ENCODE assay signal across 11 mouse cellular contexts in the genomic region with DNA sequence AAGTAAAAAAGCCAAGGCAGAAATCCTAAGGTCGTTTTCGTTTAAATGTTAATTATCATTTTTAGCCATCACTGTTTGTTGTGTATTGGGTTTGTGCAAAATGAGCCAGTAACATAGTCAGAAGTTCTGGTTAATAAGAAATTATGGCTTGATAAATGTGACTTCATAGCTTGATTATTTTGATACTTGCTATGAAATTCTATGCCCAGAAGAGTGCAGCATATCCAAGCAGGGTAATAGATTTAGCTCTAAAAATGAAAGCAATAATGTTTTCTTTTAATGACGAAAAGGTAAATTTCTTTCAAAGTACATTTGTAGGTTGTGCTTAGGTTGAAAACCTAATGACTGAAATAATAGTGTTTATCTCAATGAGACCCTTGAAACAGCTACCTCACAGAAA. TPM values are rescaled to one million over a fixed set of nuclear protein-coding genes. Genes with fewer than 3 reads are reported as not detected.
DNase-seq lines count a peak whose midpoint lies in the region; ATAC-seq and TF ChIP-seq lines count a peak whose summit lies in the region.
"Had no signal": no experiment of that assay in that cellular context is flagged by ENCODE, and none has a peak within 500 bp of the region (broad histone marks: within the 10 kb centered on the region; RNA-seq: fewer than 3 reads in every experiment).

No protein-coding gene starts in this region.

- peak; percentile 22; the same call in 1 of the 2 replicates for TF ChIP-seq CTCF in lung, postnatal 0 days (IDR thresholded peaks at IDR 0.05)
- TF ChIP-seq CTCF in cortical plate, adult 2 months (IDR thresholded peaks at IDR 0.05; ENCODE audit: extremely low read depth, insufficient read depth, low read length), result no peak

- no peak overlapping the region for H3K9ac ChIP-seq in hindbrain, embryonic 14.5 days
- no peak overlapping the region for H3K9ac ChIP-seq in hindbrain, embryonic 11.5 days (ENCODE audit: low read depth, low read length)
- no peak overlapping the region for H3K9ac ChIP-seq in lung, postnatal 0 days (replicated peaks; ENCODE audit: low read depth)

- H3K9me3 ChIP-seq in hindbrain, embryonic 14.5 days (ENCODE audit: control insufficient read depth, low read length), result no peaks in the 10 kb centered on the region
- no peaks in the 10 kb centered on the region for H3K9me3 ChIP-seq in hindbrain, embryonic 11.5 days (ENCODE audit: control insufficient read depth, low read length)
- H3K9me3 ChIP-seq in lung, postnatal 0 days (ENCODE audit: low read length), result no peaks in the 10 kb centered on the region
- H3K9me3 ChIP-seq: forebrain, embryonic 10.5 days; midbrain, embryonic 10.5 days had no signal

- no peak overlapping the region for H3K27ac ChIP-seq in hindbrain, embryonic 14.5 days
- no peak overlapping the region for H3K27ac ChIP-seq in hindbrain, embryonic 11.5 days (ENCODE audit: low read depth, low read length)
- no peak overlapping the region for H3K27ac ChIP-seq in lung, postnatal 0 days (ENCODE audit: low read length)
- H3K27ac ChIP-seq in cortical plate, adult 2 months (ENCODE audit: insufficient read depth, low read length), result no peak overlapping the region
- H3K27ac ChIP-seq: forebrain, embryonic 10.5 days; liver, embryonic 14.5 days; midbrain, embryonic 10.5 days had no signal

- 64% methylated on average over 3 of the region's 3 CpGs for WGBS in hindbrain, embryonic 14.5 days
- WGBS in hindbrain, embryonic 11.5 days, result 62% methylated on average over 3 of the region's 3 CpGs
- 59% methylated on average over 3 of the region's 3 CpGs for WGBS in lung, postnatal 0 days

- no peak for TF ChIP-seq POLR2A in cortical plate, adult 2 months (IDR thresholded peaks at IDR 0.05; ENCODE audit: extremely low read depth, insufficient read depth, low read length)

- H3K4me1 ChIP-seq in hindbrain, embryonic 14.5 days (replicated peaks; ENCODE audit: control insufficient read depth, insufficient read depth, low read length), result peaks cover 12% of the 10 kb centered on the region; the same call in 1 of the 2 replicates
- 0 out of 2 replicates have a peak, but pooled peaks cover 2% of the 10 kb centered on the region for H3K4me1 ChIP-seq in hindbrain, embryonic 11.5 days (replicated peaks; ENCODE audit: control insufficient read depth, insufficient read depth, low read length)
- peaks cover 10% of the 10 kb centered on the region for H3K4me1 ChIP-seq in lung, postnatal 0 days (ENCODE audit: insufficient read depth, low read depth, low read length)
- peaks cover 2% of the 10 kb centered on the region; the same call in 1 of the 2 replicates for H3K4me1 ChIP-seq in cortical plate, adult 2 months (ENCODE audit: control insufficient read depth, insufficient read depth, low read length)

- H3K27me3 ChIP-seq in hindbrain, embryonic 14.5 days (ENCODE audit: control insufficient read depth, insufficient read depth, low read length), result peaks cover 14% of the 10 kb centered on the region
- peaks cover 3% of the 10 kb centered on the region; the same call in 1 of the 2 replicates for H3K27me3 ChIP-seq in hindbrain, embryonic 11.5 days (ENCODE audit: control insufficient read depth, insufficient read depth, low read length)
- H3K27me3 ChIP-seq in lung, postnatal 0 days (replicated peaks; ENCODE audit: insufficient read depth, low read length), result no peaks in the 10 kb centered on the region; the same call in 1 of the 2 replicates
- H3K27me3 ChIP-seq in splenic B cell, adult 2 months (ENCODE audit: control insufficient read depth, insufficient read depth, low read length, poor library complexity, severe bottlenecking), result no peaks in the 10 kb centered on the region

- no peaks in the 10 kb centered on the region for H3K36me3 ChIP-seq in hindbrain, embryonic 14.5 days (replicated peaks; ENCODE audit: control insufficient read depth, insufficient read depth)
- H3K36me3 ChIP-seq in hindbrain, embryonic 11.5 days (ENCODE audit: control insufficient read depth, insufficient read depth, low read length), result no peaks in the 10 kb centered on the region
- no peaks in the 10 kb centered on the region for H3K36me3 ChIP-seq in lung, postnatal 0 days (ENCODE audit: insufficient read depth, low read length)
- H3K36me3 ChIP-seq in splenic B cell, adult 2 months (ENCODE audit: control insufficient read depth, insufficient read depth, low read length, poor library complexity, severe bottlenecking), result no peaks in the 10 kb centered on the region; the same call in 1 of the 2 replicates
- H3K36me3 ChIP-seq: forebrain, embryonic 10.5 days; midbrain, embryonic 10.5 days had no signal

- no peak for DNase-seq in hindbrain, embryonic 14.5 days (ENCODE audit: low spot score)
- DNase-seq in hindbrain, embryonic 11.5 days (ENCODE audit: low spot score), result no peak
- DNase-seq in lung, postnatal 0 days (ENCODE audit: low spot score), result no peak
- no peak for DNase-seq in lung, postnatal 14 days
- peak; percentile 53 for DNase-seq in splenic B cell, adult 2 months (ENCODE audit: low read depth, low spot score)
- DNase-seq in MN1 (ENCODE audit: low spot score), result no peak
- DNase-seq: kidney, adult 11 months had no signal

- no peak for ATAC-seq in hindbrain, embryonic 14.5 days (ENCODE audit: low FRiP score)
- ATAC-seq in hindbrain, embryonic 11.5 days (ENCODE audit: low FRiP score), result no peak
- no peak for ATAC-seq in lung, postnatal 0 days

- peak overlapping the region; percentile 99; the same call in 1 of the 2 replicates for H3K4me2 ChIP-seq in hindbrain, embryonic 14.5 days (replicated peaks)
- H3K4me2 ChIP-seq in hindbrain, embryonic 11.5 days (replicated peaks; ENCODE audit: low read depth, low read length), result no peak overlapping the region
- H3K4me2 ChIP-seq in lung, postnatal 0 days (replicated peaks; ENCODE audit: low read depth, low read length), result no peak overlapping the region

- no peak overlapping the region for H3K4me3 ChIP-seq in hindbrain, embryonic 14.5 days (replicated peaks; ENCODE audit: low read length)
- H3K4me3 ChIP-seq in hindbrain, embryonic 11.5 days (ENCODE audit: low read depth, low read length), result no peak overlapping the region
- H3K4me3 ChIP-seq in lung, postnatal 0 days (ENCODE audit: low read depth, low read length), result no peak overlapping the region
- H3K4me3 ChIP-seq in cortical plate, adult 2 months (ENCODE audit: insufficient read depth, low read length), result peak overlapping the region; percentile 65; the same call in 1 of the 2 replicates

- no peak for TF ChIP-seq EP300 in lung, postnatal 0 days (IDR thresholded peaks at IDR 0.05)

RNA-seq across cellular contexts. Expression of gene Man1a, which starts 0.6 kb away (rescaled TPM):
- polyA plus RNA-seq in hindbrain, embryonic 14.5 days (2014; fragmentation: Nextera tagmentation; extraction: Ambion mirVana), result 7.6 and 7.9 TPM in 2 replicates
- 3.0 and 3.3 TPM in 2 replicates for polyA plus RNA-seq in hindbrain, embryonic 11.5 days (2014; fragmentation: Nextera tagmentation; extraction: Ambion mirVana)
- 6.6 and 6.9 TPM in 2 replicates for polyA plus RNA-seq in lung, postnatal 0 days (2015; fragmentation: Nextera tagmentation; extraction: Ambion mirVana)
- polyA plus RNA-seq in cortical plate, adult 2 months (2012; rRNA removed), result 14.5 and 14.6 TPM in 2 replicates
